In genomic region chr14:97537012-97537411, GRCm38 (mm10) we compare ENCODE assay signal across 27 mouse cellular contexts.
DNase-seq lines count a peak whose midpoint lies in the region; ATAC-seq lines count a peak whose summit lies in the region.
"Had no signal": no experiment of that assay in that cellular context is flagged by ENCODE, and none has a peak within 500 bp of the region (broad histone marks: within the 10 kb centered on the region; RNA-seq: fewer than 3 reads in every experiment).

No protein-coding gene starts in this region.

- no peak overlapping the region for H3K27ac ChIP-seq in forebrain, embryonic 13.5 days
- H3K27ac ChIP-seq in forebrain, embryonic 12.5 days: no peak overlapping the region
- H3K27ac ChIP-seq in forebrain, embryonic 16.5 days (ENCODE audit: low read length): no peak overlapping the region
- H3K27ac ChIP-seq in forebrain, embryonic 11.5 days (ENCODE audit: low read depth, low read length): no peak overlapping the region
- H3K27ac ChIP-seq in midbrain, embryonic 14.5 days (replicated peaks; ENCODE audit: low read depth, low read length): no peak overlapping the region
- H3K27ac ChIP-seq in midbrain, embryonic 13.5 days: no peak overlapping the region
- no peak overlapping the region for H3K27ac ChIP-seq in neural tube, embryonic 11.5 days (ENCODE audit: low read depth, low read length)
- no peak overlapping the region for H3K27ac ChIP-seq in neural tube, embryonic 15.5 days (replicated peaks)
- H3K27ac ChIP-seq: embryonic facial prominence, embryonic 13.5 days; embryonic facial prominence, embryonic 15.5 days had no signal

- ATAC-seq in forebrain, embryonic 13.5 days: peak; percentile 63; the same call in 1 of the 2 replicates
- no peak for ATAC-seq in forebrain, embryonic 12.5 days (ENCODE audit: low FRiP score)
- ATAC-seq in forebrain, embryonic 16.5 days: peak; percentile 74
- no peak for ATAC-seq in forebrain, embryonic 11.5 days (replicated peaks; ENCODE audit: low FRiP score)
- ATAC-seq in midbrain, embryonic 14.5 days (ENCODE audit: low FRiP score, low TSS enrichment): no peak
- ATAC-seq in midbrain, embryonic 13.5 days: no peak
- ATAC-seq in neural tube, embryonic 11.5 days (ENCODE audit: insufficient read depth, low FRiP score, low TSS enrichment): 0 out of 2 replicates have a peak, but pooled peaks have one; percentile 20
- no peak for ATAC-seq in neural tube, embryonic 15.5 days (ENCODE audit: low FRiP score)
- ATAC-seq: activated CD4-positive, CD25-positive, alpha-beta regulatory T cell, adult 4 months; CD4-positive, CD25-positive, alpha-beta regulatory T cell, adult 4 months; Patski had no signal

- no peak overlapping the region for H3K4me2 ChIP-seq in forebrain, embryonic 13.5 days
- H3K4me2 ChIP-seq in forebrain, embryonic 12.5 days: no peak overlapping the region
- no peak overlapping the region for H3K4me2 ChIP-seq in forebrain, embryonic 16.5 days (ENCODE audit: low read length)
- no peak overlapping the region for H3K4me2 ChIP-seq in forebrain, embryonic 11.5 days (ENCODE audit: low read depth, low read length, severe bottlenecking)
- H3K4me2 ChIP-seq in midbrain, embryonic 14.5 days (ENCODE audit: low read length): no peak overlapping the region
- H3K4me2 ChIP-seq in midbrain, embryonic 13.5 days (replicated peaks): no peak overlapping the region
- H3K4me2 ChIP-seq in neural tube, embryonic 11.5 days (ENCODE audit: low read depth): no peak overlapping the region
- no peak overlapping the region for H3K4me2 ChIP-seq in neural tube, embryonic 15.5 days
- H3K4me2 ChIP-seq: embryonic facial prominence, embryonic 13.5 days; embryonic facial prominence, embryonic 15.5 days had no signal

- H3K4me3 ChIP-seq in forebrain, embryonic 13.5 days: no peak overlapping the region
- no peak overlapping the region for H3K4me3 ChIP-seq in forebrain, embryonic 12.5 days (replicated peaks)
- no peak overlapping the region for H3K4me3 ChIP-seq in forebrain, embryonic 16.5 days (replicated peaks; ENCODE audit: low read length)
- H3K4me3 ChIP-seq in forebrain, embryonic 11.5 days (ENCODE audit: low read depth, low read length): no peak overlapping the region
- no peak overlapping the region for H3K4me3 ChIP-seq in midbrain, embryonic 14.5 days (replicated peaks; ENCODE audit: low read depth, low read length)
- H3K4me3 ChIP-seq in midbrain, embryonic 13.5 days (replicated peaks): no peak overlapping the region
- H3K4me3 ChIP-seq in neural tube, embryonic 11.5 days (ENCODE audit: low read depth, low read length): no peak overlapping the region
- no peak overlapping the region for H3K4me3 ChIP-seq in neural tube, embryonic 15.5 days (replicated peaks)
- H3K4me3 ChIP-seq: embryonic facial prominence, embryonic 13.5 days; embryonic facial prominence, embryonic 15.5 days; erythroblast, embryonic 14.5 days had no signal

- no peak for DNase-seq in forebrain, embryonic 11.5 days (ENCODE audit: low spot score)
- peak; percentile 41 for DNase-seq in midbrain, embryonic 14.5 days
- DNase-seq in neural tube, embryonic 11.5 days (ENCODE audit: low spot score): no peak
- DNase-seq: adrenal gland, adult 8-10 months; adrenal gland, postnatal 14 days; adrenal gland, postnatal 36 days; B cell, adult 2 months; cerebellum, adult 11 months; cerebellum, adult 18-20 months; cerebellum, adult 8-10 months; cerebellum, adult 9-11 months; cerebellum, postnatal 14 days; cerebellum, postnatal 36 days; embryo, embryonic 11 days had no signal

- no peaks in the 10 kb centered on the region for H3K9me3 ChIP-seq in forebrain, embryonic 13.5 days (replicated peaks)
- no peaks in the 10 kb centered on the region for H3K9me3 ChIP-seq in forebrain, embryonic 12.5 days
- no peaks in the 10 kb centered on the region for H3K9me3 ChIP-seq in forebrain, embryonic 16.5 days (ENCODE audit: control insufficient read depth, low read length)
- H3K9me3 ChIP-seq in forebrain, embryonic 11.5 days (ENCODE audit: control insufficient read depth, low read length): no peaks in the 10 kb centered on the region
- H3K9me3 ChIP-seq in midbrain, embryonic 14.5 days (ENCODE audit: control insufficient read depth, low read length): no peaks in the 10 kb centered on the region; the same call in 1 of the 2 replicates
- peaks cover 3% of the 10 kb centered on the region; the same call in 1 of the 2 replicates for H3K9me3 ChIP-seq in midbrain, embryonic 13.5 days
- H3K9me3 ChIP-seq in neural tube, embryonic 11.5 days (ENCODE audit: control insufficient read depth, low read length): no peaks in the 10 kb centered on the region
- H3K9me3 ChIP-seq in neural tube, embryonic 15.5 days (replicated peaks): no peaks in the 10 kb centered on the region
- H3K9me3 ChIP-seq: embryonic facial prominence, embryonic 15.5 days; G1E had no signal

- H3K4me1 ChIP-seq in forebrain, embryonic 13.5 days: no peaks in the 10 kb centered on the region
- H3K4me1 ChIP-seq in forebrain, embryonic 12.5 days: no peaks in the 10 kb centered on the region
- no peaks in the 10 kb centered on the region for H3K4me1 ChIP-seq in forebrain, embryonic 16.5 days (replicated peaks; ENCODE audit: control insufficient read depth, insufficient read depth, low read length)
- H3K4me1 ChIP-seq in forebrain, embryonic 11.5 days (replicated peaks; ENCODE audit: control insufficient read depth, insufficient read depth, low read length): no peaks in the 10 kb centered on the region
- no peaks in the 10 kb centered on the region for H3K4me1 ChIP-seq in midbrain, embryonic 14.5 days (ENCODE audit: control insufficient read depth, insufficient read depth, low read length)
- H3K4me1 ChIP-seq in midbrain, embryonic 13.5 days (replicated peaks): no peaks in the 10 kb centered on the region
- H3K4me1 ChIP-seq in neural tube, embryonic 11.5 days (ENCODE audit: control insufficient read depth, insufficient read depth, low read length): no peaks in the 10 kb centered on the region
- H3K4me1 ChIP-seq in neural tube, embryonic 15.5 days: no peaks in the 10 kb centered on the region
- H3K4me1 ChIP-seq: embryonic facial prominence, embryonic 13.5 days; embryonic facial prominence, embryonic 15.5 days had no signal

- no peaks in the 10 kb centered on the region for H3K36me3 ChIP-seq in forebrain, embryonic 13.5 days (ENCODE audit: poor library complexity, severe bottlenecking)
- no peaks in the 10 kb centered on the region for H3K36me3 ChIP-seq in forebrain, embryonic 12.5 days (replicated peaks)
- H3K36me3 ChIP-seq in forebrain, embryonic 16.5 days (ENCODE audit: control insufficient read depth, insufficient read depth): no peaks in the 10 kb centered on the region
- H3K36me3 ChIP-seq in forebrain, embryonic 11.5 days (ENCODE audit: control insufficient read depth, insufficient read depth, low read length): no peaks in the 10 kb centered on the region
- H3K36me3 ChIP-seq in midbrain, embryonic 14.5 days (ENCODE audit: control insufficient read depth, insufficient read depth, low read length): no peaks in the 10 kb centered on the region
- no peaks in the 10 kb centered on the region for H3K36me3 ChIP-seq in midbrain, embryonic 13.5 days
- no peaks in the 10 kb centered on the region for H3K36me3 ChIP-seq in neural tube, embryonic 11.5 days (ENCODE audit: control insufficient read depth, insufficient read depth, low read length)
- H3K36me3 ChIP-seq in neural tube, embryonic 15.5 days: no peaks in the 10 kb centered on the region
- H3K36me3 ChIP-seq: embryonic facial prominence, embryonic 13.5 days; embryonic facial prominence, embryonic 15.5 days; G1E had no signal

- H3K9ac ChIP-seq in forebrain, embryonic 13.5 days: no peak overlapping the region
- H3K9ac ChIP-seq in forebrain, embryonic 12.5 days: no peak overlapping the region
- H3K9ac ChIP-seq in forebrain, embryonic 16.5 days (replicated peaks; ENCODE audit: low read depth, low read length): no peak overlapping the region
- H3K9ac ChIP-seq in forebrain, embryonic 11.5 days (ENCODE audit: low read length): no peak overlapping the region
- H3K9ac ChIP-seq in midbrain, embryonic 14.5 days (replicated peaks; ENCODE audit: low read length): no peak overlapping the region
- H3K9ac ChIP-seq in midbrain, embryonic 13.5 days (replicated peaks): no peak overlapping the region
- H3K9ac ChIP-seq in neural tube, embryonic 11.5 days (ENCODE audit: low read length): no peak overlapping the region
- H3K9ac ChIP-seq in neural tube, embryonic 15.5 days (replicated peaks): no peak overlapping the region
- H3K9ac ChIP-seq: embryonic facial prominence, embryonic 13.5 days; embryonic facial prominence, embryonic 15.5 days had no signal

- H3K27me3 ChIP-seq in forebrain, embryonic 13.5 days: no peaks in the 10 kb centered on the region
- no peaks in the 10 kb centered on the region for H3K27me3 ChIP-seq in forebrain, embryonic 12.5 days
- no peaks in the 10 kb centered on the region for H3K27me3 ChIP-seq in forebrain, embryonic 16.5 days (replicated peaks; ENCODE audit: control insufficient read depth, insufficient read depth, low read length)
- no peaks in the 10 kb centered on the region for H3K27me3 ChIP-seq in forebrain, embryonic 11.5 days (ENCODE audit: control insufficient read depth, insufficient read depth, low read length)
- no peaks in the 10 kb centered on the region for H3K27me3 ChIP-seq in midbrain, embryonic 14.5 days (ENCODE audit: control insufficient read depth, insufficient read depth, low read length)
- no peaks in the 10 kb centered on the region for H3K27me3 ChIP-seq in midbrain, embryonic 13.5 days
- H3K27me3 ChIP-seq in neural tube, embryonic 11.5 days (ENCODE audit: control insufficient read depth, insufficient read depth, low read length): no peaks in the 10 kb centered on the region
- H3K27me3 ChIP-seq in neural tube, embryonic 15.5 days (replicated peaks): no peaks in the 10 kb centered on the region
- H3K27me3 ChIP-seq: CH12.LX; embryonic facial prominence, embryonic 13.5 days; embryonic facial prominence, embryonic 15.5 days; Patski had no signal

- 70% methylated on average over 5 of the region's 5 CpGs for WGBS in forebrain, embryonic 13.5 days
- WGBS in forebrain, embryonic 12.5 days: 71% methylated on average over 5 of the region's 5 CpGs
- WGBS in forebrain, embryonic 16.5 days: 32% methylated on average over 5 of the region's 5 CpGs
- WGBS in forebrain, embryonic 11.5 days: 82% methylated on average over 5 of the region's 5 CpGs
- WGBS in midbrain, embryonic 14.5 days: 65% methylated on average over 5 of the region's 5 CpGs
- WGBS in midbrain, embryonic 13.5 days: 71% methylated on average over 5 of the region's 5 CpGs
- 92% methylated on average over 5 of the region's 5 CpGs for WGBS in neural tube, embryonic 11.5 days
- WGBS in neural tube, embryonic 15.5 days: 60% methylated on average over 5 of the region's 5 CpGs

Comparison
In these comparisons a context has a peak if more than half of its experiments do, and no peak if none do; other contexts are left out.
1. ATAC-seq: peak in forebrain, embryonic 13.5 days (single experiment), forebrain, embryonic 16.5 days (single experiment) and neural tube, embryonic 11.5 days (single experiment); none in forebrain, embryonic 12.5 days (single experiment), forebrain, embryonic 11.5 days (single experiment), midbrain, embryonic 14.5 days (single experiment), midbrain, embryonic 13.5 days (single experiment) and neural tube, embryonic 15.5 days (single experiment).